Mouse (Mus musculus) kidney, adult 2 months (tissue): ENCODE measurements around the gene Lgr4. TPM values are rescaled to one million over a fixed set of nuclear protein-coding genes. Genes with fewer than 3 reads are reported as not detected.

Source experiments
- DNase-seq: peaks from one replicate; pipeline ENCODE4 v3.0.0; 2021
- H3K27ac ChIP-seq: fragments of 200-500 bp; 2 replicates; pipeline ENCODE4 v1.5.1; 2012; ENCODE audit warnings: low read depth, low read length, control low read depth, inconsistent platforms; ENCODE audit not compliant: insufficient read depth
- H3K27me3 ChIP-seq: fragments of 200-500 bp; replicated peaks from 2 replicates; pipeline ENCODE4 v1.6.1; 2012; ENCODE audit warnings: mild to moderate bottlenecking, moderate library complexity, low read length, inconsistent platforms; ENCODE audit not compliant: control insufficient read depth, insufficient read depth
- H3K36me3 ChIP-seq: fragments of 200-500 bp; 2 replicates; pipeline ENCODE4 v1.6.1; 2012; ENCODE audit warnings: mild to moderate bottlenecking, moderate library complexity, low read length, inconsistent platforms; ENCODE audit not compliant: control insufficient read depth, insufficient read depth
- H3K4me1 ChIP-seq: fragments of 200-500 bp; 2 replicates; pipeline ENCODE4 v1.6.1; 2011; ENCODE audit warnings: low read length; ENCODE audit not compliant: control insufficient read depth, insufficient read depth
- H3K4me3 ChIP-seq: fragments of 200-500 bp; 2 replicates; pipeline ENCODE4 v1.5.1; 2011; ENCODE audit warnings: mild to moderate bottlenecking, low read depth, low read length, control low read depth; ENCODE audit not compliant: insufficient read depth
- CTCF ChIP-seq: fragments of 200-500 bp; conservative IDR thresholded peaks from 2 replicates; pipeline ENCODE4 v1.5.1; 2011; ENCODE audit warnings: low read depth, mild to moderate bottlenecking, control low read depth, low read length, moderate library complexity, mixed read lengths; ENCODE audit not compliant: insufficient read depth, insufficient read length
- POLR2A ChIP-seq: fragments of 200-500 bp; IDR thresholded peaks from one replicate; pipeline ENCODE4 v1.6.1; 2011; ENCODE audit warnings: low read depth, low read length, control low read depth
- WGBS: fragments of 180-500 bp; shearing (Covaris S2); methylation state at CpG from one replicate; pipeline ENCODE4 v1.1.7; 2018; 5-methylcytosine and 5-hydroxymethylcytosine counted together
- polyA plus RNA-seq: library from polyadenylated mRNA; depleted of rRNA; stranded (reverse); fragments of >200 nt; gene quantifications from 2 replicates; pipeline ENCODE4 v1.2.3, GENCODE M21; 2012

Gene Lgr4
- polyA plus RNA-seq, 1 experiment, result 106 TPM

DNA sequence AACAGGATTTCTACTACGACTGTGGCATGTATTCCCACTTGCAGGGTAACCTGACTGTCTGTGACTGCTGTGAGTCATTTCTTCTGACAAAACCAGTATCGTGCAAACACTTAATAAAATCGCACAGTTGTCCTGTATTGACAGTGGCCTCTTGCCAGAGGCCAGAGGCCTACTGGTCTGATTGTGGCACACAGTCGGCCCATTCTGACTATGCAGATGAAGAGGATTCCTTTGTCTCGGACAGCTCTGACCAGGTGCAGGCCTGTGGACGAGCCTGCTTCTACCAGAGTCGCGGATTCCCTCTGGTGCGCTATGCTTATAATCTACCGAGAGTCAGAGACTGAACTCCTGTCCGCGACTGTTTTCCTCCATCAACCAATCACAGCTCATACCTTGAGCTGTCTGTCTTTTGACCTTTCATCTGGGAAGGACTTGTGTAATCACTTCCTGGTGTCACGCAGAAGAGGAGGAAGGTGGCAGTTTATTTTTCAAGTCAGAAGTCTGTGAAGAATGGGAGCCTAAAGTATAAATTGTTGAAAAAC lies 94.8 kb downstream of the Lgr4 start:
- WGBS, result 81% methylated on average over 13 of the region's 13 CpGs
- TF ChIP-seq CTCF (no peak), POLR2A (no peak)
- no peak for DNase-seq
- no peaks in the 10 kb centered on the region for H3K4me1 ChIP-seq
- no peaks in the 10 kb centered on the region for H3K27me3 ChIP-seq
- H3K36me3 ChIP-seq, result peaks cover 17% of the 10 kb centered on the region
- H3K4me3 ChIP-seq, result no peak overlapping the region
- H3K27ac ChIP-seq, result no peak overlapping the region

- no peak for TF ChIP-seq CTCF
- no peak for TF ChIP-seq POLR2A
- H3K36me3 ChIP-seq, result peaks cover 5% of the 10 kb centered on the region
- no peaks in the 10 kb centered on the region for H3K27me3 ChIP-seq
- 38% methylated on average over 7 of the region's 7 CpGs for WGBS
- H3K4me1 ChIP-seq, result no peaks in the 10 kb centered on the region; the same call in 1 of the 2 replicates
- no peak overlapping the region for H3K27ac ChIP-seq
- DNase-seq, result no peak
- H3K4me3 ChIP-seq, result no peak overlapping the region; the same call in 1 of the 2 replicates
These were observed 99.6 kb downstream of the Lgr4 start for GRCm38 (mm10) chr2:110017087-110017486.

- Histone ChIP-seq H3K4me1 (peaks cover 3% of the 10 kb centered on the region; the same call in 1 of the 2 replicates), H3K27me3 (no peaks in the 10 kb centered on the region), H3K4me3 (peak within 1 kb of the TSS; percentile 61), H3K27ac (0 out of 2 replicates have a peak within 1 kb of the TSS, but pooled peaks have one; percentile 26), H3K36me3 (peaks cover 3% of the 10 kb centered on the region; the same call in 1 of the 2 replicates)
- WGBS, result under 1% methylated on average over 55 of the region's 55 CpGs
- TF ChIP-seq POLR2A, result no peak
- DNase-seq, result peak; percentile 95
These were observed 100.4 kb downstream of the Lgr4 start, which contains the start of gene Ccdc34 for GRCm38 (mm10) chr2:110017616-110018505. Gene Ccdc34, plus strand, starts transcription at chr2:110017817.

- no peak overlapping the region for H3K4me3 ChIP-seq
- no peak overlapping the region; the same call in 1 of the 2 replicates for H3K27ac ChIP-seq
- no peak for DNase-seq
- WGBS, result 71% methylated on average over 4 of the region's 4 CpGs
- TF ChIP-seq POLR2A, result no peak
- TF ChIP-seq CTCF, result no peak
- H3K4me1 ChIP-seq, result peaks cover 3% of the 10 kb centered on the region; the same call in 1 of the 2 replicates
- no peaks in the 10 kb centered on the region for H3K27me3 ChIP-seq
- no peaks in the 10 kb centered on the region for H3K36me3 ChIP-seq
These were observed 102.2 kb downstream of the Lgr4 start for GRCm38 (mm10) chr2:110019656-110020055.

- WGBS, result 89% methylated on average over 1 of the region's 1 CpGs
- no peaks in the 10 kb centered on the region for H3K27me3 ChIP-seq
- H3K36me3 ChIP-seq, result no peaks in the 10 kb centered on the region
- no peak for DNase-seq
- no peak overlapping the region for H3K27ac ChIP-seq
- peaks cover 3% of the 10 kb centered on the region; the same call in 1 of the 2 replicates for H3K4me1 ChIP-seq
- no peak overlapping the region for H3K4me3 ChIP-seq
- TF ChIP-seq POLR2A, result no peak
- TF ChIP-seq CTCF, result no peak
These were observed 103.0 kb downstream of the Lgr4 start for GRCm38 (mm10) chr2:110020430-110020829.

DNA sequence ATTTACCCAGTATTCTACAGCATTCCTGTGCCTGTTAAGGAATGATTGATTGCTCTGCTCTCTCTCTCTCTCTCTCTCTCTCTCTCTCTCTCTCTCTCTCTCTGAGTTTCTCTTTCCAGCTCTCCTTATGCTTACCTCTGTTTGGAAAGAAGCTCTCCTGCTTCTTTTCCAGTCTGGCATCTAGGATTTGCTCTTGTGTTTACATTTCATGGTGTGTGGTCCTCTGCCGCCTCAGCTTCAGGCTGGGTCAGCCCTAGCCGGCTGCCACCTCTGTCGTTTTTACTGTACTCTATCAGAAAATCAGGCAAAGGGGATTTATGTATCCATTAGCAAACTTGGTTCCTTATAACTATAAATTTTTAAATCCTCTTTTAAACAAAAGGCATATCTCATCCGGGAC lies 118.8 kb downstream of the Lgr4 start:
- TF ChIP-seq CTCF, result no peak
- no peak for TF ChIP-seq POLR2A
- Histone ChIP-seq H3K4me3 (no peak overlapping the region), H3K36me3 (peaks cover 2% of the 10 kb centered on the region; the same call in 1 of the 2 replicates), H3K27ac (no peak overlapping the region), H3K27me3 (no peaks in the 10 kb centered on the region), H3K4me1 (no peaks in the 10 kb centered on the region; the same call in 1 of the 2 replicates)
- DNase-seq, result no peak
- WGBS, result 59% methylated on average over 4 of the region's 4 CpGs

DNA sequence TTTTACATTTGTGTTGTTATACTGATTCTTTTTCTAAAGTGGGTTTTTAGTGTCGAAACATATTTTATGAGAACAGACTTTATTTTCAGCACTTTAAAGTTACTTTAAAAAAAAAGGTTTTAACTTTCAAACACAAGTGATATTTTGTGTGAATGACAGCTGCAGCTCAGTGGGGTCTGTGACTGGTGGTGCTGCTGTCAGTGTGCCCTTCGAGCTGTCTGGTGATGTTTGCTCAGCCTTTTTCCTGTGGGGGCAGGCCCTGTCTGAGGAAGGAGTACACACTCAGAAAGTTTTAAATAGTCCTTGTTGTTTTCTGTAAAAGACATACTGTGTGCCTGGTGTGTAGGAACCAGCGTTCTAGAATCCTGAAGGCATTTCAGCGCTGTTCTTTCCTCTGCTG lies 119.2 kb downstream of the Lgr4 start:
- DNase-seq, result no peak
- no peak for TF ChIP-seq POLR2A
- WGBS, result 74% methylated on average over 4 of the region's 4 CpGs
- Histone ChIP-seq H3K36me3 (peaks cover 2% of the 10 kb centered on the region; the same call in 1 of the 2 replicates), H3K27ac (no peak overlapping the region), H3K4me3 (no peak overlapping the region), H3K27me3 (no peaks in the 10 kb centered on the region), H3K4me1 (no peaks in the 10 kb centered on the region; the same call in 1 of the 2 replicates)
